Mouse (Mus musculus) midbrain, embryonic 12.5 days (tissue): ENCODE measurements at regions not wholly inside any gene's neighbourhood (a gene's known extent, or its start where the extent isn't known, plus 50 kb on each side); places are given as distances from the start of the nearest gene placed in this dataset.

Experiments used
- ATAC-seq: fragments of 200-750 bp; cut with Nextera tagmentation; 2 replicates; pipeline ENCODE4 v1.8.0; 2017; ENCODE audit warnings: low read depth, moderate TSS enrichment, moderate library complexity; ENCODE audit not compliant: low FRiP score
- H3K27ac ChIP-seq: fragments of 300-500 bp; sonication (generic); replicated peaks from 2 replicates; pipeline ENCODE4 v1.5.1; 2016; ENCODE audit warnings: mild to moderate bottlenecking
- H3K27me3 ChIP-seq: fragments of 300-500 bp; sonication (generic); 2 replicates; pipeline ENCODE4 v1.6.1; 2016; ENCODE audit warnings: mild to moderate bottlenecking
- H3K36me3 ChIP-seq: fragments of 300-500 bp; sonication (generic); 2 replicates; pipeline ENCODE4 v1.6.1; 2016
- H3K4me1 ChIP-seq: fragments of 300-500 bp; sonication (generic); 2 replicates; pipeline ENCODE4 v1.6.1; 2016
- H3K4me2 ChIP-seq: fragments of 300-500 bp; sonication (generic); replicated peaks from 2 replicates; pipeline ENCODE4 v1.6.1; 2016; ENCODE audit warnings: mild to moderate bottlenecking, moderate library complexity
- H3K4me3 ChIP-seq: fragments of 300-500 bp; sonication (generic); 2 replicates; pipeline ENCODE4 v1.5.1; 2016; ENCODE audit warnings: mild to moderate bottlenecking
- H3K9ac ChIP-seq: fragments of 300-500 bp; sonication (generic); replicated peaks from 2 replicates; pipeline ENCODE4 v1.6.1; 2016; ENCODE audit warnings: mild to moderate bottlenecking, moderate library complexity
- H3K9me3 ChIP-seq: fragments of 300-500 bp; sonication (generic); 2 replicates; pipeline ENCODE4 v1.6.1; 2016; ENCODE audit warnings: mild to moderate bottlenecking
- WGBS: fragments of 180-500 bp; shearing (Covaris S2); methylation state at CpG from one replicate; pipeline ENCODE4 v1.1.7; 2016; 5-methylcytosine and 5-hydroxymethylcytosine counted together

- H3K27me3 ChIP-seq, result no peaks in the 10 kb centered on the region
- no peaks in the 10 kb centered on the region for H3K4me1 ChIP-seq
- no peak overlapping the region for H3K27ac ChIP-seq
- ATAC-seq, result no peak
- H3K9me3 ChIP-seq, result no peaks in the 10 kb centered on the region
- 49% methylated on average over 2 of the region's 2 CpGs for WGBS
- H3K36me3 ChIP-seq, result no peaks in the 10 kb centered on the region
- no peak overlapping the region for H3K9ac ChIP-seq
- H3K4me3 ChIP-seq, result no peak overlapping the region
- no peak overlapping the region for H3K4me2 ChIP-seq
These were observed 137.9 kb upstream of the Cox10 start for GRCm38 (mm10) chr11:64217181-64217580.

- Histone ChIP-seq H3K4me2 (no peak overlapping the region), H3K4me3 (no peak overlapping the region), H3K9me3 (no peaks in the 10 kb centered on the region), H3K4me1 (0 out of 2 replicates have a peak, but pooled peaks cover 6% of the 10 kb centered on the region), H3K9ac (no peak overlapping the region), H3K36me3 (no peaks in the 10 kb centered on the region), H3K27me3 (no peaks in the 10 kb centered on the region; the same call in 1 of the 2 replicates), H3K27ac (no peak overlapping the region)
- no peak for ATAC-seq
- 63% methylated on average over 3 of the region's 3 CpGs for WGBS
These were observed 131.6 kb upstream of the Cox10 start for GRCm38 (mm10) chr11:64210916-64211315.

- 55% methylated on average over 2 of the region's 2 CpGs for WGBS
- H3K9ac ChIP-seq, result no peak overlapping the region
- no peak overlapping the region for H3K4me3 ChIP-seq
- H3K27me3 ChIP-seq, result no peaks in the 10 kb centered on the region; the same call in 1 of the 2 replicates
- H3K9me3 ChIP-seq, result no peaks in the 10 kb centered on the region
- no peaks in the 10 kb centered on the region for H3K36me3 ChIP-seq
- H3K27ac ChIP-seq, result no peak overlapping the region
- ATAC-seq, result no peak
- no peak overlapping the region for H3K4me2 ChIP-seq
- 0 out of 2 replicates have a peak, but pooled peaks cover 6% of the 10 kb centered on the region for H3K4me1 ChIP-seq
These were observed 129.0 kb upstream of the Cox10 start for GRCm38 (mm10) chr11:64208306-64208705.

GRCm38 (mm10) chr11:64207358-64207864 lies 128.1 kb upstream of the Cox10 start:
- WGBS, result 74% methylated on average over 4 of the region's 4 CpGs
- Histone ChIP-seq H3K4me1 (0 out of 2 replicates have a peak, but pooled peaks cover 6% of the 10 kb centered on the region), H3K27ac (no peak overlapping the region), H3K9ac (no peak overlapping the region), H3K4me3 (no peak overlapping the region), H3K4me2 (no peak overlapping the region), H3K27me3 (no peaks in the 10 kb centered on the region; the same call in 1 of the 2 replicates), H3K36me3 (no peaks in the 10 kb centered on the region), H3K9me3 (no peaks in the 10 kb centered on the region)
- no peak for ATAC-seq

GRCm38 (mm10) chr11:64206155-64206554 lies 126.9 kb upstream of the Cox10 start:
- Histone ChIP-seq H3K9ac (no peak overlapping the region), H3K9me3 (no peaks in the 10 kb centered on the region), H3K4me1 (0 out of 2 replicates have a peak, but pooled peaks cover 6% of the 10 kb centered on the region), H3K27me3 (no peaks in the 10 kb centered on the region), H3K27ac (no peak overlapping the region), H3K36me3 (no peaks in the 10 kb centered on the region), H3K4me3 (no peak overlapping the region), H3K4me2 (no peak overlapping the region)
- WGBS, result 86% methylated on average over 2 of the region's 2 CpGs
- no peak for ATAC-seq

GRCm38 (mm10) chr11:64205069-64205468 lies 125.8 kb upstream of the Cox10 start:
- WGBS, result 76% methylated on average over 4 of the region's 4 CpGs
- Histone ChIP-seq H3K9ac (no peak overlapping the region), H3K4me2 (no peak overlapping the region), H3K9me3 (no peaks in the 10 kb centered on the region), H3K4me3 (no peak overlapping the region), H3K27ac (no peak overlapping the region), H3K4me1 (0 out of 2 replicates have a peak, but pooled peaks cover 3% of the 10 kb centered on the region), H3K36me3 (no peaks in the 10 kb centered on the region), H3K27me3 (no peaks in the 10 kb centered on the region)
- ATAC-seq, result no peak

GRCm38 (mm10) chr11:64204305-64204704 lies 125.0 kb upstream of the Cox10 start:
- Histone ChIP-seq H3K4me2 (no peak overlapping the region), H3K36me3 (no peaks in the 10 kb centered on the region), H3K27ac (no peak overlapping the region), H3K27me3 (no peaks in the 10 kb centered on the region), H3K9me3 (no peaks in the 10 kb centered on the region), H3K4me1 (0 out of 2 replicates have a peak, but pooled peaks cover 3% of the 10 kb centered on the region), H3K4me3 (no peak overlapping the region), H3K9ac (no peak overlapping the region)
- ATAC-seq, result no peak
- WGBS, result 73% methylated on average over 7 of the region's 7 CpGs

- H3K27ac ChIP-seq, result no peak overlapping the region
- H3K27me3 ChIP-seq, result no peaks in the 10 kb centered on the region
- 90% methylated on average over 6 of the region's 6 CpGs for WGBS
- no peaks in the 10 kb centered on the region for H3K9me3 ChIP-seq
- no peak overlapping the region for H3K4me3 ChIP-seq
- H3K4me2 ChIP-seq, result no peak overlapping the region
- H3K36me3 ChIP-seq, result no peaks in the 10 kb centered on the region
- no peak for ATAC-seq
- no peaks in the 10 kb centered on the region for H3K4me1 ChIP-seq
- H3K9ac ChIP-seq, result no peak overlapping the region
These were observed 121.6 kb upstream of the Cox10 start for GRCm38 (mm10) chr11:64200874-64201273.

- H3K4me3 ChIP-seq, result no peak overlapping the region
- H3K27ac ChIP-seq, result no peak overlapping the region
- ATAC-seq, result no peak
- H3K9me3 ChIP-seq, result no peaks in the 10 kb centered on the region
- H3K27me3 ChIP-seq, result no peaks in the 10 kb centered on the region
- no peak overlapping the region for H3K9ac ChIP-seq
- 92% methylated on average over 3 of the region's 3 CpGs for WGBS
- H3K4me1 ChIP-seq, result peaks cover 12% of the 10 kb centered on the region
- no peak overlapping the region for H3K4me2 ChIP-seq
- H3K36me3 ChIP-seq, result no peaks in the 10 kb centered on the region
These were observed 116.0 kb upstream of the Cox10 start for GRCm38 (mm10) chr11:64195272-64195671.

GRCm38 (mm10) chr11:64188701-64189100 lies 109.4 kb upstream of the Cox10 start:
- peaks cover 12% of the 10 kb centered on the region for H3K4me1 ChIP-seq
- H3K27ac ChIP-seq, result no peak overlapping the region
- H3K9ac ChIP-seq, result no peak overlapping the region
- no peaks in the 10 kb centered on the region for H3K9me3 ChIP-seq
- 84% methylated on average over 2 of the region's 2 CpGs for WGBS
- H3K27me3 ChIP-seq, result no peaks in the 10 kb centered on the region
- no peak overlapping the region for H3K4me2 ChIP-seq
- H3K36me3 ChIP-seq, result no peaks in the 10 kb centered on the region
- ATAC-seq, result no peak
- no peak overlapping the region for H3K4me3 ChIP-seq

- ATAC-seq, result no peak
- 80% methylated on average over 9 of the region's 9 CpGs for WGBS
These were observed 108.5 kb upstream of the Cox10 start for GRCm38 (mm10) chr11:64187488-64188444.

GRCm38 (mm10) chr11:64187007-64187406 lies 107.7 kb upstream of the Cox10 start:
- 71% methylated on average over 3 of the region's 3 CpGs for WGBS
- H3K4me3 ChIP-seq, result no peak overlapping the region
- no peak overlapping the region for H3K27ac ChIP-seq
- H3K36me3 ChIP-seq, result no peaks in the 10 kb centered on the region
- H3K9ac ChIP-seq, result no peak overlapping the region
- H3K4me2 ChIP-seq, result no peak overlapping the region
- peaks cover 12% of the 10 kb centered on the region for H3K4me1 ChIP-seq
- H3K27me3 ChIP-seq, result no peaks in the 10 kb centered on the region
- H3K9me3 ChIP-seq, result no peaks in the 10 kb centered on the region
- ATAC-seq, result no peak

More at GRCm38 (mm10) chr11:64187488-64188444, 108.5 kb upstream of the Cox10 start:
- Histone ChIP-seq H3K9ac (no peak overlapping the region), H3K27ac (no peak overlapping the region), H3K4me3 (no peak overlapping the region), H3K36me3 (no peaks in the 10 kb centered on the region), H3K9me3 (no peaks in the 10 kb centered on the region), H3K4me2 (no peak overlapping the region), H3K4me1 (peaks cover 12% of the 10 kb centered on the region), H3K27me3 (no peaks in the 10 kb centered on the region)
